Mouse (Mus musculus): ENCODE results near the gene Kcnh7.

DNA sequence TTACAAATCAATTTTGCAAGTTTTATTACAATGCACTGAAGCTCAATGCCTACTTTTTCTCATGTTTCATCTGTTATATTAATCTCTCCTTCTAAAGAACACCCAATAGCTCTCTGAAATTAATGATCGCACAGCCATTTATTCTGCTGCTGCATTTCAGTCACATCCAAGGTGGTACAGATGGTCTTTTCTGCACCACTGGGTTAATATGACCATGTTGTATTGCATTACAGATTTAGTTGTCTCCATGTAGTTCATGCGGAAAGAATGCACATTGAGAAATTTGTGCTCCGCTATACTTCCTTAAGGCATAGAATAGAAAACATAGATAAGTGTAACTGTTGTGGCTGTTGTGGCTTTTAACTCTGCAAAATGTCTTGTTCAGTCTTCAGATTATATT is 328.7 kb downstream of the Kcnh7 start:
- TF ChIP-seq CTCF (IDR thresholded peaks at IDR 0.05; ENCODE audit: borderline replicate concordance, insufficient read depth, low read depth, low read length) (no peak), POLR2A (IDR thresholded peaks at IDR 0.05; ENCODE audit: borderline replicate concordance, insufficient read depth, low read length) (no peak)

Measured in cerebellum, adult 2 months (tissue).